Comparison of ENCODE assay signal across 8 mouse cellular contexts in the genomic region with DNA sequence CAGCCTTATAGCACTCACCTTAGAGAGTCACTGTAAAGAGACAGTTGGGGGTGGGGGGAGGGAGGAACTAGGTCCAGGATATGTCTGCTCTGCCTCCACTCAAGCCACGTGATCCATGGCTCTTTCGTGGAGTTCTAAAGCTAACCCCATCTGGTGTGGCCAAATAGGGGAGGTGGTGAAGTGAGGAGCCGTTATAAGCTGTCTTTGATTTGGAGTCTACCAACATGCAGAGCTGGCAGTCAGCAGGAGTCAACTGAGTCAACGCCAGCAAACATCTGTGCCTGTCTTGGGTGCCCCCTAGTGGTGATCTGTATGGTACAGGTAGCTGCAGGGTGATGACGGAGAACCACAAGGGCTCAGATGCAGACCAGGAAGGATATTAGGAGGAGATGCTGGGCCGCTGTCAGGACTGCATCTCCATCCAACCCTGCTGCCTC. TPM values are rescaled to one million over a fixed set of nuclear protein-coding genes. Genes with fewer than 3 reads are reported as not detected.
DNase-seq lines count a peak whose midpoint lies in the region; ATAC-seq lines count a peak whose summit lies in the region.

No protein-coding gene starts in this region.

- no peak overlapping the region for H3K9ac ChIP-seq in intestine, embryonic 16.5 days (ENCODE audit: low read depth, low read length)
- no peak overlapping the region for H3K9ac ChIP-seq in midbrain, embryonic 13.5 days (replicated peaks)

- no peak overlapping the region for H3K27ac ChIP-seq in intestine, embryonic 16.5 days (ENCODE audit: low read length)
- no peak overlapping the region for H3K27ac ChIP-seq in limb, embryonic 10.5 days
- no peak overlapping the region for H3K27ac ChIP-seq in midbrain, embryonic 13.5 days

- no peak overlapping the region for H3K4me2 ChIP-seq in intestine, embryonic 16.5 days (ENCODE audit: low read depth, low read length)
- no peak overlapping the region for H3K4me2 ChIP-seq in midbrain, embryonic 13.5 days (replicated peaks)

- H3K27me3 ChIP-seq in intestine, embryonic 16.5 days (replicated peaks; ENCODE audit: control insufficient read depth, insufficient read depth, low read length), result no peaks in the 10 kb centered on the region
- H3K27me3 ChIP-seq in limb, embryonic 10.5 days (ENCODE audit: low read depth, poor library complexity, severe bottlenecking), result no peaks in the 10 kb centered on the region
- no peaks in the 10 kb centered on the region for H3K27me3 ChIP-seq in midbrain, embryonic 13.5 days

- H3K36me3 ChIP-seq in intestine, embryonic 16.5 days (ENCODE audit: control insufficient read depth, insufficient read depth, low read length), result no peaks in the 10 kb centered on the region
- H3K36me3 ChIP-seq in limb, embryonic 10.5 days, result no peaks in the 10 kb centered on the region
- H3K36me3 ChIP-seq in midbrain, embryonic 13.5 days, result no peaks in the 10 kb centered on the region

- WGBS in intestine, embryonic 16.5 days, result 17% methylated on average over 6 of the region's 6 CpGs
- 12% methylated on average over 6 of the region's 6 CpGs for WGBS in limb, embryonic 10.5 days
- WGBS in midbrain, embryonic 13.5 days, result 16% methylated on average over 6 of the region's 6 CpGs

- H3K4me3 ChIP-seq in intestine, embryonic 16.5 days (ENCODE audit: low read length), result no peak overlapping the region
- H3K4me3 ChIP-seq in limb, embryonic 10.5 days, result no peak overlapping the region
- H3K4me3 ChIP-seq in midbrain, embryonic 13.5 days (replicated peaks), result no peak overlapping the region

- ATAC-seq in common myeloid progenitor, adult 5-6 weeks (replicated peaks; ENCODE audit: low read depth, poor library complexity, severe bottlenecking), result peak; percentile 64
- ATAC-seq in intestine, embryonic 16.5 days, result peak; percentile 18; the same call in 1 of the 2 replicates
- peak; percentile 63 for ATAC-seq in midbrain, embryonic 13.5 days

- H3K9me3 ChIP-seq in intestine, embryonic 16.5 days (ENCODE audit: control insufficient read depth, low read length), result no peaks in the 10 kb centered on the region
- H3K9me3 ChIP-seq in limb, embryonic 10.5 days (replicated peaks), result no peaks in the 10 kb centered on the region
- H3K9me3 ChIP-seq in midbrain, embryonic 13.5 days, result no peaks in the 10 kb centered on the region

- DNase-seq in ovary, adult 18-20 months (ENCODE audit: low spot score), result peak; percentile 39
- DNase-seq in ovary, postnatal 10 days (ENCODE audit: low spot score), result no peak
- peak; percentile 69 for DNase-seq in gastrocnemius, postnatal 10 days
- peak; percentile 78 for DNase-seq in limb, embryonic 10.5 days (ENCODE audit: low spot score)
- peak; percentile 50 to 73 for DNase-seq in spleen, postnatal 14 days (ENCODE audit: low spot score in 2 of 2)

- no peaks in the 10 kb centered on the region for H3K4me1 ChIP-seq in intestine, embryonic 16.5 days (ENCODE audit: control insufficient read depth, insufficient read depth, low read length)
- H3K4me1 ChIP-seq in limb, embryonic 10.5 days, result peaks cover 10% of the 10 kb centered on the region
- H3K4me1 ChIP-seq in midbrain, embryonic 13.5 days (replicated peaks), result peaks cover 14% of the 10 kb centered on the region

RNA-seq across cellular contexts. Expression of gene Ttf2, which starts 29.5 kb away (rescaled TPM):
- total RNA-seq in common myeloid progenitor, adult 5-6 weeks (2017), result 32.6 and 35.4 TPM in 2 replicates
- total RNA-seq in gastrocnemius, postnatal 10 days (2021), result 1 to 10 TPM; 5.0 to 5.6 TPM
- 8.9 and 10.5 TPM in 2 replicates for polyA plus RNA-seq in intestine, embryonic 16.5 days (2015; fragmentation: Nextera tagmentation; extraction: Ambion mirVana)
- 30.1 and 32.7 TPM in 2 replicates for polyA plus RNA-seq in limb, embryonic 10.5 days (2016; fragmentation: Nextera tagmentation; extraction: Ambion mirVana)
- 8.3 TPM in 2 replicates for polyA plus RNA-seq in midbrain, embryonic 13.5 days (2015; fragmentation: Nextera tagmentation; extraction: Ambion mirVana)

RNA-seq across cellular contexts. Expression of gene Cd101, which starts 30.4 kb away (rescaled TPM):
- 0.15 TPM in 1 of 2 replicates, not detected in the other for total RNA-seq in common myeloid progenitor, adult 5-6 weeks (2017)
- total RNA-seq in gastrocnemius, postnatal 10 days (2021), result 1 to 10 TPM in 1 of 2 experiments, under 1 TPM in 1; 0.75 to 1.0 TPM
- polyA plus RNA-seq in intestine, embryonic 16.5 days (2015; fragmentation: Nextera tagmentation; extraction: Ambion mirVana), result 0.09 and 0.13 TPM in 2 replicates
- polyA plus RNA-seq in limb, embryonic 10.5 days (2016; fragmentation: Nextera tagmentation; extraction: Ambion mirVana), result 0.04 TPM in 1 of 2 replicates, not detected in the other
- polyA plus RNA-seq in midbrain, embryonic 13.5 days (2015; fragmentation: Nextera tagmentation; extraction: Ambion mirVana), result 0.06 TPM in 1 of 2 replicates, not detected in the other
